Mouse (Mus musculus): ENCODE measurements at regions not wholly inside any gene's neighbourhood (a gene's known extent, or its start where the extent isn't known, plus 50 kb on each side); places are given as distances from the start of the nearest gene placed in this dataset.

DNA sequence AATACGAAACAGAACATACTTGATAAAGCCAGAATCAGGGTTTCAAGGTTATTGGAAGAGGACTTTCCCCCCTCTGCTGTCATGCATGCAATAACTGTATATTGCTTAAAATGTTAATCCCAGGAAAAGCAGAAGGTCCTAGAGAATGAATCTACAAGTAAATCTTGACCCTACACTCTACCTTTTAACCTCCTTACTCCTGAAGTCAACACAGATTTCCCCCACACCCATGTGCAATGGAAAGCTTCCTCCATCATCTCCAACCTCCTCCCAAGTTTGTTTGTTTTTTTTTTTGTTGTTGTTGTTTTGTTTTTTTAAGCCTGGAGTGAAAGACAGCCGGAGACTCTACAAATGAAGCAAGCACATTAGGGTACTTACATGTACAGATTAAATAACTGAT lies 55.9 kb upstream of the Ifne start:
- no peak overlapping the region for H3K9ac ChIP-seq
- H3K4me1 ChIP-seq: 0 out of 2 replicates have a peak, but pooled peaks cover 3% of the 10 kb centered on the region
- H3K36me3 ChIP-seq (replicated peaks): no peaks in the 10 kb centered on the region
- H3K4me2 ChIP-seq: no peak overlapping the region
- 69% methylated on average over 2 of the region's 2 CpGs for WGBS
- H3K4me3 ChIP-seq (replicated peaks): no peak overlapping the region
- no peak for ATAC-seq (ENCODE audit: low FRiP score)
- no peaks in the 10 kb centered on the region for H3K9me3 ChIP-seq
- peaks cover 18% of the 10 kb centered on the region for H3K27me3 ChIP-seq
- no peak overlapping the region for H3K27ac ChIP-seq

DNA sequence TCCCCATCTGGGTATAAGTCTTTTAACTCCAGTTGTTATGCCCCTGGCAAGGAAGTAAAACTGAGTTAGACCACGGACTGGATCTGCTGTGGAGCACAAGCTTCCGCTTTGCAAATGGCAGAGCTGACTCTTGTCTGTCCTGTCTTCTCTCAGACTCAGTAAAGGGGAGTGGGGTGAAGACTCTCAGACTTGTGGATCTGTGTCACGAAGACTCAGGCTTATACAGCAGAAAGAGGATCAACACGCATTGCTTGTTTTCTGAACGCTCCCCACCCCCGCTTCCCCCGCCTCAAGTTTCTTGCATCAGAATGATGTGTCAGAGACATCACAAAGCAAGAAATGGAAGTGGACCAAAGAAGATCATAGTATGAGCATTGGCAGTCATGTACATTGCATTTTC lies 55.3 kb upstream of the Ifne start:
- 78% methylated on average over 7 of the region's 7 CpGs for WGBS
- H3K9me3 ChIP-seq: no peaks in the 10 kb centered on the region
- H3K4me1 ChIP-seq: 0 out of 2 replicates have a peak, but pooled peaks cover 3% of the 10 kb centered on the region
- H3K36me3 ChIP-seq (replicated peaks): no peaks in the 10 kb centered on the region
- ATAC-seq (ENCODE audit: low FRiP score): no peak
- H3K27me3 ChIP-seq: peaks cover 18% of the 10 kb centered on the region
- no peak overlapping the region for H3K9ac ChIP-seq
- H3K4me2 ChIP-seq: no peak overlapping the region
- H3K27ac ChIP-seq: no peak overlapping the region
- no peak overlapping the region for H3K4me3 ChIP-seq (replicated peaks)

DNA sequence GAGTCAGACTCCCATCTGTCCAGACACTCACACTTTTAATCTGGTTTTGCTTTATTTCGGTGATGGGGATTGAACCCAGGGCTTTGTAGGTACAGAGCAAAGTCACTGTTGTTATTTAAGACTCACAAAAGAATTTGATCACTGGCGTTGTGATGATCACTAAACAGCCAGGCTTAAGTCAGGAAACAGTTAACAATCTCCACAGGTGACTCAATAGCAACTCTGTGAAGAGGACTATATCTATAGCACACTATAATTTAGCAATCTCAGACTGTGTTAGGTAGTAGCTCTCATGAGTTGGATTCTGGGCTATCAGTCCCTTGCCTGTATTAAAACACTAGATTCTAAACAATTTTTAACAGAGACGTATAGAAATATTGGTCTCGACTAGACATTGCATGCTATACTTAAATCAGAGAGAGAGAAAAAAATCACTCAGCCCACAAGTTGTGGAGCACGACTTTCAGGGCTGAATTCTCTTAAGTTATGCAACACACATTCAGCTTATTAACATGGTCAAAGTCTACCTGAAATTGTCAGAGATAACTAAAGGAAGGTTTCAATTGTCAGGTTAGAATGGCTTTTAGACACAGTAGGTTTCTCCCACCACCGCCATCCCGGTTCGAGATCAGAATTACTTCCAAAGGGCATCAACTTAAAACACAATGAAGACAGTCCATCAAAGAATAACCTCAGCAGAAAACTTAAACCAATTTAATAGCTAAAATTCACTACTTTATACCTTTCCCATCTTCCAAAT lies 54.4 kb upstream of the Ifne start:
- no peak overlapping the region for H3K4me2 ChIP-seq
- ATAC-seq (ENCODE audit: low FRiP score): no peak
- no peak overlapping the region for H3K4me3 ChIP-seq (replicated peaks)
- H3K9me3 ChIP-seq: no peaks in the 10 kb centered on the region
- no peak overlapping the region for H3K27ac ChIP-seq
- H3K4me1 ChIP-seq: 0 out of 2 replicates have a peak, but pooled peaks cover 3% of the 10 kb centered on the region
- no peak overlapping the region for H3K9ac ChIP-seq
- H3K27me3 ChIP-seq: peaks cover 18% of the 10 kb centered on the region
- H3K36me3 ChIP-seq (replicated peaks): no peaks in the 10 kb centered on the region
- WGBS: 81% methylated on average over 8 of the region's 8 CpGs

DNA sequence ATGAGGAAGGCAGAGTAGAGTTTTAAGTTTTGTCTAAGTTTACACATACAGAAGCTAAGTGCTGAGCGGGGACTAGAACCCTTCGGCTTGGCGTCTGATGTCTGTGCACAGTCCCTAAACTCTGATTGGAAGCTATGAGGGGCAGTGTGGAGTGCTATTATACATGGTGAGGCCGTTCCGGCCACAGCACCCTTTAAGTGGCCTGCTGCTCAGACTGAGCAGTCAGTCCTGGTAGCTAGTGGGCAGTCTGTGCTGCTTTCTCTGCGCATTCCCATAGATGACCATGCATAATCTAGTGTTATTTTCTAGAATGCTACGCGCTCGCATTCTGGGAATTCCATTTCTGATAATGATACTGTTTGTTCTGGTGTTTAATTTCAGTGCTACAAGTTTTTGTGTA lies 51.2 kb upstream of the Ifne start:
- Histone ChIP-seq H3K4me2 (no peak overlapping the region), H3K36me3 (replicated peaks) (no peaks in the 10 kb centered on the region), H3K9ac (no peak overlapping the region), H3K27ac (no peak overlapping the region), H3K9me3 (no peaks in the 10 kb centered on the region), H3K4me3 (replicated peaks) (no peak overlapping the region), H3K4me1 (no peaks in the 10 kb centered on the region), H3K27me3 (peaks cover 7% of the 10 kb centered on the region)
- no peak for ATAC-seq (ENCODE audit: low FRiP score)
- WGBS: 89% methylated on average over 9 of the region's 9 CpGs
